Mouse (Mus musculus) olfactory bulb, adult 2 months (tissue): ENCODE data around the gene Ccr10.

Source experiments
- CTCF ChIP-seq: fragments of 200-500 bp; IDR thresholded peaks from 2 replicates; pipeline ENCODE4 v1.5.1; 2012; ENCODE audit warnings: low read depth, mild to moderate bottlenecking, low read length, moderate library complexity; ENCODE audit not compliant: insufficient read depth
- POLR2A ChIP-seq: fragments of 200-500 bp; IDR thresholded peaks from 2 replicates; pipeline ENCODE4 v1.6.1; 2012; ENCODE audit warnings: mild to moderate bottlenecking, low read depth, low read length, moderate library complexity; ENCODE audit not compliant: insufficient read depth

DNA sequence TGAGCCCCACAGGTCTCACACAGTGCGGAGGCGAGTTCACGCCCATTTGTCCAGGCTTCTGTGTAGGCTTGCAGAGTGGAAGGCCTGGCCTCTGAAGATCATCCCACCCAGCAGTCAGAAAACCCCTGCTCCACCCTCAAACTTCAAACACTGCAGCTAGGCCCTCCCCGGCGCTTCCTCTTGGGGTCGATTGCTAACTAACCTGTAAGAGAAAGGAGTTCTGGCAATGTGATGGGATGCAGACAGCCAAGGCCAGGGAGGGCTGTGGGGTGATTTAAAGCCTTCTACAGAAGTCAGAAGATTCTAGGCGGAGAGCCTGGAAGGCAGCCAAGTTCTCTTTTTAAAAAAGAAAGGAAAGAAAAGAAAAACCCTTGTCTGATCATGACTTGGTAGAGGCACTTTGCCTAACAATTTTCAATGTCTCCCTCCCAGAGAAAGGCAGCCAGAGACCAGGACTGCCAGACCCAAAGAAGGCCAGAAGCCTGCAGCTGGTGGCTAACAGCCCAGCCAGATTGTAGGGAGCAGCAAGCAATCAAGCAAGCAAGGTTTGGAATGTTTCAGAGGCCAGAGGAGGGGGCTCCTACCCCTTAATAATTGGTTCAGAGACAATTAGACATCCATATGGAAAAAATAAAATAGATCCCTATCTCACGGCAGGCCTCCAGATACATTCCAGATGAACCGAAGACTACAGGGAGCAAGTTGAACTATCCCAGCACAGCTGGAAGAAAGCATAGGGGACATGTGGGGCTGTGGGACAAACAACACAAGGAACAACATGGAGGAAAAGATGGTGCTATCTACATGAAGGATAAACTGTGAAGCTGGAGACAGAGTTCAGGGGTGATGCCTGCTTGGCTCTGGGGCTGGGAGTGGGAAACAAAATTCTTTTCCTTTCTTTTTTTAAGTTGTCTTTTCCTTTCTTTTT lies 25.8 kb downstream of the Ccr10 start:
- TF ChIP-seq POLR2A (no peak), CTCF (no peak)
